Mouse (Mus musculus): ENCODE measurements around the gene Fam107b.

DNA sequence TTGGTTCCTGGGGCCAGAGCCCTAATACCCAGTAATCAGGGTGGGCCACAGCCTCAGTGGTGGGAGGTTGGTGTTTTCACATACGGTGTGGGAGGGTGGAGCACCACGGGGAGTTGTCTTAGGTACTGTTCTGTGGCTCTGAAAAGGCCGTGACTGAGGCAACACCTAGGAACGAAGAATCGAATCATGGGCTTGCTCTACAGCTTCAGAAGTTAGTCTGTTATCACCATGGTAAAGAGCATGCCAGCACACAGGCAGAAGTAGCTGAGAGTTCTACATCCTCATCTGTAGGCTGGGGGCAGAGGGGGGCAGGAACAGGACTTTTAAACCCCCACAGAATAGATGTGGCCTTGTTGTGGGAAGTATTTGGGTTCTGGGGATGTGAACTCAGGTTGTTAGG, 182.6 kb downstream of the Fam107b start:
- TF ChIP-seq CTCF (IDR thresholded peaks at IDR 0.05; ENCODE audit: low read depth, low read length) (no peak), POLR2A (IDR thresholded peaks at IDR 0.05; ENCODE audit: borderline replicate concordance, low read depth, low read length) (no peak)

All from bone marrow macrophage, adult 2 months (primary cell).